Mouse (Mus musculus): ENCODE measurements at regions not wholly inside any gene's neighbourhood (a gene's known extent, or its start where the extent isn't known, plus 50 kb on each side); places are given as distances from the start of the nearest gene placed in this dataset.

- dilution Hi-C loops (cut with MboI; ENCODE audit: extremely low pct_ligation_motif_present, extremely low pct_unique_long_range_greater_than_20kb, low sequenced_read_pairs), result no loop called here
- H3K9ac ChIP-seq (ENCODE audit: insufficient read depth, low read depth), result no peak overlapping the region
- no peak for DNase-seq (ENCODE audit: extremely low read depth)
- in situ Hi-C loops (cut with MboI; ENCODE audit: low pct_ligation_motif_present, low pct_unique_long_range_greater_than_20kb, low sequenced_read_pairs), result no loop called here
- no peaks in the 10 kb centered on the region for H3K9me3 ChIP-seq (replicated peaks; ENCODE audit: low read length)
- H3K27ac ChIP-seq (ENCODE audit: insufficient read depth, low read depth), result no peak overlapping the region
- H3K27me3 ChIP-seq (replicated peaks), result no peaks in the 10 kb centered on the region
- no peak overlapping the region for H3K4me2 ChIP-seq (ENCODE audit: insufficient read depth, low read depth, poor library complexity, severe bottlenecking)
- H3K79me2 ChIP-seq (replicated peaks; ENCODE audit: control insufficient read depth, extremely low read depth, insufficient read depth, poor library complexity, severe bottlenecking), result no peaks in the 10 kb centered on the region
- H3K4me3 ChIP-seq (replicated peaks in 1 of 3; ENCODE audit: low read depth in 2 of 3, low read length in 2 of 3, poor library complexity in 1 of 3), result no peak overlapping the region
- H3K36me3 ChIP-seq (replicated peaks in 1 of 2; ENCODE audit: control insufficient read depth in 1 of 2, insufficient read depth in 1 of 2, low read length in 1 of 2), result no peaks in the 10 kb centered on the region
- TF ChIP-seq SIN3A (IDR thresholded peaks at IDR 0.05; ENCODE audit: low read length) (no peak), E2F4 (IDR thresholded peaks at IDR 0.05; ENCODE audit: insufficient replicate concordance, low read depth, low read length) (no peak), USF2 (conservative IDR thresholded peaks at IDR 0.05; ENCODE audit: low read depth, low read length) (no peak), KAT2A (IDR thresholded peaks at IDR 0.05; ENCODE audit: insufficient replicate concordance, low read length) (no peak), UBTF (IDR thresholded peaks at IDR 0.05; ENCODE audit: low read depth, low read length) (no peak), RAD21 (IDR thresholded peaks at IDR 0.05; ENCODE audit: low read depth, low read length) (no peak), RCOR1 (conservative IDR thresholded peaks at IDR 0.05; ENCODE audit: low read depth, low read length) (no peak), TBP (conservative IDR thresholded peaks at IDR 0.05; ENCODE audit: low read depth, low read length) (no peak), MXI1 (IDR thresholded peaks at IDR 0.05; ENCODE audit: low read depth, low read length) (no peak), MAZ (IDR thresholded peaks at IDR 0.05; ENCODE audit: low read depth, low read length) (no peak)
- peaks cover 0 to 6% of the 10 kb centered on the region in 2 experiments; a peak in 1 of 4 replicates for H3K4me1 ChIP-seq (ENCODE audit: control insufficient read depth in 1 of 2, insufficient read depth in 2 of 2)
These were observed 73.3 kb upstream of the Srd5a2 start for GRCm38 (mm10) chr17:74120969-74121368.

All from CH12.LX (cell line).